Mouse (Mus musculus): ENCODE measurements around the gene Gpat3.

Gene Gpat3

GRCm38 (mm10) chr5:100860417-100861053 is 15.0 kb downstream of the Gpat3 start:
- DNase-seq (ENCODE audit: low read depth, low spot score) = no peak

GRCm38 (mm10) chr5:100861140-100861539 is 15.6 kb downstream of the Gpat3 start:
- DNase-seq (ENCODE audit: low read depth, low spot score) = no peak

- no peak for DNase-seq (ENCODE audit: low read depth, low spot score)
These were observed 16.3 kb downstream of the Gpat3 start for GRCm38 (mm10) chr5:100861811-100862210.

GRCm38 (mm10) chr5:100863091-100863490 is 17.6 kb downstream of the Gpat3 start:
- DNase-seq (ENCODE audit: low read depth, low spot score) = no peak

- no peak for DNase-seq (ENCODE audit: low read depth, low spot score)
These were observed 18.9 kb downstream of the Gpat3 start for GRCm38 (mm10) chr5:100864438-100864837.

- no peak for DNase-seq (ENCODE audit: low read depth, low spot score)
These were observed 20.7 kb downstream of the Gpat3 start for GRCm38 (mm10) chr5:100866183-100866582.

- no peak for DNase-seq (ENCODE audit: low read depth, low spot score)
These were observed 23.8 kb downstream of the Gpat3 start for GRCm38 (mm10) chr5:100869197-100869895.

GRCm38 (mm10) chr5:100871987-100872386 is 26.5 kb downstream of the Gpat3 start:
- DNase-seq (ENCODE audit: low read depth, low spot score) = peak; percentile 57

GRCm38 (mm10) chr5:100874721-100875120 is 29.2 kb downstream of the Gpat3 start:
- no peak for DNase-seq (ENCODE audit: low read depth, low spot score)

GRCm38 (mm10) chr5:100875180-100875579 is 29.7 kb downstream of the Gpat3 start:
- DNase-seq (ENCODE audit: low read depth, low spot score) = no peak

- no peak for DNase-seq (ENCODE audit: low read depth, low spot score)
These were observed 31.5 kb downstream of the Gpat3 start for GRCm38 (mm10) chr5:100877021-100877420.

- no peak for DNase-seq (ENCODE audit: low read depth, low spot score)
These were observed 39.7 kb downstream of the Gpat3 start for GRCm38 (mm10) chr5:100885216-100885615.

GRCm38 (mm10) chr5:100886331-100886988 is 40.9 kb downstream of the Gpat3 start:
- DNase-seq (ENCODE audit: low read depth, low spot score) = peak; percentile 5

GRCm38 (mm10) chr5:100896199-100896598 is 50.7 kb downstream of the Gpat3 start:
- no peak for DNase-seq (ENCODE audit: low read depth, low spot score)

GRCm38 (mm10) chr5:100899745-100900489 is 54.4 kb downstream of the Gpat3 start:
- DNase-seq (ENCODE audit: low read depth, low spot score) = no peak

GRCm38 (mm10) chr5:100901046-100901445 is 55.5 kb downstream of the Gpat3 start:
- no peak for DNase-seq (ENCODE audit: low read depth, low spot score)

GRCm38 (mm10) chr5:100908478-100908877 is 63.0 kb downstream of the Gpat3 start:
- DNase-seq (ENCODE audit: low read depth, low spot score) = no peak

GRCm38 (mm10) chr5:100908901-100909300 is 63.4 kb downstream of the Gpat3 start:
- DNase-seq (ENCODE audit: low read depth, low spot score) = no peak

GRCm38 (mm10) chr5:100909691-100910090 is 64.2 kb downstream of the Gpat3 start:
- no peak for DNase-seq (ENCODE audit: low read depth, low spot score)

GRCm38 (mm10) chr5:100911502-100912097 is 66.1 kb downstream of the Gpat3 start:
- DNase-seq (ENCODE audit: low read depth, low spot score) = peak; percentile 74

- DNase-seq (ENCODE audit: low read depth, low spot score) = peak; percentile 76
These were observed 66.9 kb downstream of the Gpat3 start for GRCm38 (mm10) chr5:100912366-100912765.

- no peak for DNase-seq (ENCODE audit: low read depth, low spot score)
These were observed 67.8 kb downstream of the Gpat3 start for GRCm38 (mm10) chr5:100913274-100913673.
